Mouse (Mus musculus): ENCODE results near the gene Gm35549.
"Not testable (repeated sequence)": the region's sequence is repeated elsewhere in the genome, so short reads cannot be mapped to it uniquely, and the experiment has no call there.

The Gm35549 gene

GRCm38 (mm10) chr9:122843760-122844159 is at the start of gene Gm35549:
Gene Gm35549, minus strand, starts transcription at chr9:122844035.
- no peak for DNase-seq (ENCODE audit: low read depth, low spot score)

- DNase-seq (ENCODE audit: low read depth, low spot score) = peak; percentile 58
Measured at GRCm38 (mm10) chr9:122886372-122887179, 42.7 kb upstream of the Gm35549 start.

- no peak for DNase-seq (ENCODE audit: low read depth, low spot score)
Measured at GRCm38 (mm10) chr9:122885385-122885784, 41.5 kb upstream of the Gm35549 start, which contains the start of gene Zkscan7. Gene Zkscan7, plus strand, starts transcription at chr9:122885685.

- no peak for DNase-seq (ENCODE audit: low read depth, low spot score)
Measured at GRCm38 (mm10) chr9:122875145-122875544, 31.3 kb upstream of the Gm35549 start.

- no peak for DNase-seq (ENCODE audit: low read depth, low spot score)
Measured at GRCm38 (mm10) chr9:122874653-122875052, 30.8 kb upstream of the Gm35549 start.

GRCm38 (mm10) chr9:122872595-122872994 is 28.8 kb upstream of the Gm35549 start:
- no peak for DNase-seq (ENCODE audit: low read depth, low spot score)

- peak; percentile 9 for DNase-seq (ENCODE audit: low read depth, low spot score)
Measured at GRCm38 (mm10) chr9:122866192-122866591, 22.4 kb upstream of the Gm35549 start.

GRCm38 (mm10) chr9:122865697-122866166 is 21.9 kb upstream of the Gm35549 start, which contains the start of gene Zfp445:
Gene Zfp445, minus strand, starts transcription at chr9:122866006.
- peak; percentile 70 for DNase-seq (ENCODE audit: low read depth, low spot score)

- DNase-seq (ENCODE audit: low read depth, low spot score) = no peak
Measured at GRCm38 (mm10) chr9:122864848-122865247, 21.0 kb upstream of the Gm35549 start.

GRCm38 (mm10) chr9:122863731-122864130 is 19.9 kb upstream of the Gm35549 start:
- no peak for DNase-seq (ENCODE audit: low read depth, low spot score)

- DNase-seq (ENCODE audit: low read depth, low spot score) = no peak
Measured at GRCm38 (mm10) chr9:122860752-122861151, 16.9 kb upstream of the Gm35549 start.

- DNase-seq (ENCODE audit: low read depth, low spot score) = no peak
Measured at GRCm38 (mm10) chr9:122856716-122857115, 12.9 kb upstream of the Gm35549 start.

- DNase-seq (ENCODE audit: low read depth, low spot score) = no peak
Measured at GRCm38 (mm10) chr9:122855617-122856016, 11.8 kb upstream of the Gm35549 start.

- DNase-seq (ENCODE audit: low read depth, low spot score) = not testable (repeated sequence)
Measured at GRCm38 (mm10) chr9:122855141-122855540, 11.3 kb upstream of the Gm35549 start.

GRCm38 (mm10) chr9:122854526-122854925 is 10.7 kb upstream of the Gm35549 start:
- no peak for DNase-seq (ENCODE audit: low read depth, low spot score)

- DNase-seq (ENCODE audit: low read depth, low spot score) = not testable (repeated sequence)
Measured at GRCm38 (mm10) chr9:122847811-122848311, 4.0 kb upstream of the Gm35549 start.

GRCm38 (mm10) chr9:122846156-122846555 is 2.3 kb upstream of the Gm35549 start:
- DNase-seq (ENCODE audit: low read depth, low spot score) = no peak

GRCm38 (mm10) chr9:122845621-122846020 is 1.8 kb upstream of the Gm35549 start:
- no peak for DNase-seq (ENCODE audit: low read depth, low spot score)

GRCm38 (mm10) chr9:122837680-122838079 is 6.2 kb downstream of the Gm35549 start:
- no peak for DNase-seq (ENCODE audit: low read depth, low spot score)

- no peak for DNase-seq (ENCODE audit: low read depth, low spot score)
Measured at GRCm38 (mm10) chr9:122837216-122837615, 6.6 kb downstream of the Gm35549 start.

GRCm38 (mm10) chr9:122836790-122837189 is 7.0 kb downstream of the Gm35549 start:
- peak; percentile 38 for DNase-seq (ENCODE audit: low read depth, low spot score)

- DNase-seq (ENCODE audit: low read depth, low spot score) = no peak
Measured at GRCm38 (mm10) chr9:122836126-122836525, 7.7 kb downstream of the Gm35549 start.

- no peak for DNase-seq (ENCODE audit: low read depth, low spot score)
Measured at GRCm38 (mm10) chr9:122829826-122830380, 13.9 kb downstream of the Gm35549 start.
